Mouse (Mus musculus) liver, adult 2 months (tissue): ENCODE results near the gene Gm45234.
A peak's percentile ranks its signal among the peaks of the same experiment; 100 is the strongest.

ENCODE experiments used
- CTCF ChIP-seq: fragments of 200-500 bp; IDR thresholded peaks from 2 replicates; pipeline ENCODE4 v1.5.1; 2011; ENCODE audit warnings: low read depth, low read length, control low read depth
- POLR2A ChIP-seq: fragments of 200-500 bp; IDR thresholded peaks from 2 replicates; pipeline ENCODE4 v1.6.1; 2011; ENCODE audit warnings: low read length, control low read depth; ENCODE audit not compliant: insufficient read depth; ENCODE audit errors: extremely low read depth

DNA sequence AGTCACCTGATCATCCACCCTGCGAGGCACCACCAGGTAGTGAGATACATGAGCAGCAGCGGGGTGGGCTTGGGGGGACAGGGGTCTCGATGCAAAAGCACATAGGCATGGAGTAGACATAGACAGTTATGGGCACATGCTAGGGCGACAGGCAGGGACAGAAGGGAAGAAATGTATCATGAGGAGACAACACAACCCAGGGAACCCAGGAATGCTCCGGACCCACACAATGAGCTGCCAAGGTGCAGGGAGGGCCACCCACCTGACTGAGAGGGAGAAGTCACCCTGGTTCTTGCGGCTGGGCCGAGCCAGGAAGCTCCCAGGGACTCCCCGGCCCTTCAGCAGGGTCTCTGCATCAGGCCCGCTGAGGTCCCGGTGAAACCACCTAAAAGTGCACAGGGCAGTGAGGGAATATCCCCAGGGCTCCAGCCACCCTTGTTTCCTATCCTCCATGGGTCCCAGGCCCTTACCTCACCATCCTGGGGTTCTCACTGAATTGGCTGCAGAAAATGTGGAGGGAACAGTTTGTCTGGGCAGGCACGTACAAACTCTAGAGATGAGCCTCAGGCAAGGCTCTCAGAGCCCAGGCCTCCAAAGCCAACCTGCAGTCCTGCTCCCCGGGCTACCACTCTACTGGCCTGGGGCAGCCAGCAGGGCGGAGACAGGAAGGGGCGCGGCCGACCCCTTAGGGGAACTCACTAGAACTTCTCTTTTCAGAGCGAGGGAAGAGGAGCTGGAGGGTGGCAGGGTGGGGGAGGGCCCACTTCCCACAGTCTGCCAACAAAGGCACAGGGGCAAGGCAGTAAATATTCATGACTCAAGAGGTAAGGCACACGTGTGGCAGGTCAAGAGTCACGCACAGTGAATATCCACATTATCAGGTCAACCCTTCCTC, 23.1 kb downstream of the Gm45234 start:
- TF ChIP-seq POLR2A = 0 out of 2 replicates have a peak, but pooled peaks have one; percentile 18
- TF ChIP-seq CTCF = no peak
